Mouse (Mus musculus) neutrophil, adult 5-6 weeks (primary cell): ENCODE measurements around the gene Cox4i2. TPM values are rescaled to one million over a fixed set of nuclear protein-coding genes. Genes with fewer than 3 reads are reported as not detected.

Experiments used
- ATAC-seq: fragments of 151-379, 151-347 bp; 2 replicates; pipeline ENCODE4 v1.8.0; 2017; ENCODE audit warnings: mild to moderate bottlenecking, moderate TSS enrichment; ENCODE audit not compliant: insufficient number of reproducible peaks, poor library complexity, low FRiP score, severe bottlenecking; ENCODE audit errors: extremely low read depth
- total RNA-seq: library from RNA; stranded (forward); fragments of 200-1000 nt; gene quantifications from 2 replicates; pipeline ENCODE4 v1.2.3, GENCODE M21; 2017

The Cox4i2 gene
- not detected in 2 replicates for total RNA-seq

DNA sequence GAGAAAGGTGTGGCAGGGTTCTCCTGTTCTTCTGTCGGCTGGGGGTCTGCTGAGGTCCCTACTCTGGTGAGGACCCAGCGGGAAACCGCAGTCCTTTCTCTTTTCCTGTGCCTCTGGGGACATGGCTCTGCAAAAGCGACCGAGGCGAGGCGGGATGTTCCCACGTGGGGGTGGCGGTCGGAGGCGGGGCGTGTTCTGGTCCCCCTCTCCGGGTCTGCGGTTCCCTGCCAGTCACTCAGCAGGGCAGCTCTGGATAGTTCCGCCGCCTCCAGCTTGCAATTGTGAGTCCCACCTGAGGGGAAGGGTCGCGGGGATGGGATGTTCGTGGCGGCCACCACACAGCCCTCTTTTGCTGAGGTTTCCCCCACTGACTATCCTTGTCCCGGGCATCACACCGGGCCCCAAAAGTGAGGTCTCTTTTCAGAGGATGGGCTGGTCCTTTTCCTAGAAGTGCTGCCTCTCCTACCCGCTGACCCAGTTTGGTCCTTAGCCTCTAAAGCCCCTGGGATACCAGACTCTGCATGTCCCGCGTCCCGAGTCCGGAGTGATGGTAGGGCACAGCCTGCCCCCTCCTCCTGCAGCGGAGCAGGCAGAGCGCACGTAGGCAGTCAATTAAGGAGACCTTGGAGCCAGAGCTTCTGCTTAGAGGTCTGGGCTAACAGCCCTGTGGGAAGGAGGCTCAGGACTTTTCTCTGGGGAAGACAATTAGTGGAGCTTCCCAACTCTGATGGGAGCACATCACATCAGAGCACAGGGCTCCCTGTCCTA lies at the start of gene Cox4i2:
Gene Cox4i2 (plus strand): TSS at position 230 of the 768 bp plus-strand sequence.
- no peak for ATAC-seq

DNA sequence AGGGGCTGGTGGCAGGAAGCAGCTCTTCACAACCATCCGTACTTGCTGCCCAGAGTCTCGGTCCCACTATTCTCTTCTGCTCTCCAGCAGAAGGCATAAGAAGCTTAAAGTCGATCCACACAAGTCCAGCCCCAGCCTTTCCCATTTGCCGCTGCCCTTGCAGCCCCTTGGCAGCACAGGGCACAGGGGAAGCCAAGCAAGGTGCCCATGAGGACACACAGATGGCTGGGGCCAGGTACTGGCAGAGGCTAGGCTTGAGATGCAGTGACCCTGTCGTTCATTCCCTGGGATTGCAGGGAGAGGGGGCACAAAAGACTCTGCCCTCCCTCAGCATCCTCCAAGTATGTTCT lies 49.7 kb upstream of the Cox4i2 start:
- no peak for ATAC-seq

DNA sequence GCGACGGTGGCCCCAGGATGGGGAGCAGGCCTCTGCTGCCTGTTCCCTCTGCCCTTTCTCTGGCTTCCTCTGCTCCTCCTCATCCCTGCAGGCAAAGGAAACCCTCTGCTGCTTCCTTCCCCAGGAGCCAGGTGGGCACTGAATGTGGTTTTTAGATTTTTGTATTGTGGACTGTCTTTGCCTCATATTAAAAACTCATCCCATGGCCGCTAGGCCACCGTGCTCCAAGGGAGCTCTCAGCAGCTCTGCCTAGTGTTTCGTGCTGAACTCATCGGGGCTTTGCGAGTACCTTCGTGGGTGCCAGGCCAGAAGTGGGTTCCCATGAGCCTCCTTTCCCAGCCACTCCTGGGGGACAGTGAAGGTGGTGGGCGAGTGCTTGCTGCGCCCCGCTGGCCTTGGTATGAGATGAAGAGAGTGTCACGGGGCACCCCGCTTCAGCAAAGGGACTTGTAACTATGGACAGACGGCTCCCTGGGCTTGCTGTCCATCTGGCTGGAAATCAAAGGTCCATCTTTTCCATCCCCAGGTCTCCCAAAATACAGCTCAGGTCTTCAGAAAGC lies 49.1 kb upstream of the Cox4i2 start:
- no peak for ATAC-seq

DNA sequence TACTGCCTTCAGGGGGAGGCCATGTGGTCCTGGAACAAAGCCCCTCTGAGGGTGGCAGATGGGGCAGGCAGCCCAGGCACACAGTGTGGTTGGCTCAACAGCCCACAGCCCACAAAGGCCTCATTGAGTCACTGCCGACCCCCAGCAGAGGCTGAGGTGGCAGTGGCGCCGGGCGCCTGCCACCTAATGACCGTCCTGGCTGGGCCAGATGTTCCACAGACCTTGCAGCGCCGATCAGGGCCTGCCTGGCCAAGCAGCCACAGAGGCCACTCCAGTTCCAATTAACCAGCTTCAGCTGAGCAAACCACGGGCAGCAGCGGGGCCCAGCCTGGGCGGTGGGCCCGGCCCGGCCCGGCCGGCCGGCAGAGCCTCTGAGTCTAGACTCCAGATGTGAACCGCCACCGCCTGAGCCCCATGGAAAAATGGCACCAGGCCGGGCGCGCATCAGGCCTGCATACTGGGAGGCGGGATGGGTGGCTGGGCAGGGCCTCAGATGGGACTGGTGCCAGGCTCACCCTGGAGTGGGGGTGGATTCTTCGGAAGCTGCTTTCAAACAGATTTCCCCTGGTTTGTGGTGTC lies 47.9 kb upstream of the Cox4i2 start:
- ATAC-seq = no peak

DNA sequence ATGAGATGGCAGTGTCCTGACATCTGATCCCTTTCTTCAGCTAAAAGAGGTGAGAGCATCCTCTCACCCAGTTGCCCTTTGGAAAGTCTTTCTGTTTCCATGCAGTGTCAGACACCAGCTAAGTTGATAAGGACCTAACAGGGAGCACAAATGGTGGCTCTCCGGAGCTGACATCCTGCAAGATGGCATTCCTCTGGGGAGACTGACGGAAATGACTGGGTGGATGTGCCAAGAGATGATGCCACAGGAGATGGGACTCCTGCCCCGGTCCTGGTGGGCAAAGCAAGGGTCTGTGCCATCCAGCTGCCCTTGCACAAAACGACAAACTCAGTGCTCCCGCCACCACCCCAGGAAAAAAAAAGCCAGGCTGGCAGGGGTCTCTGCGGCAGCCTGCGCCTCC lies 46.8 kb upstream of the Cox4i2 start:
- no peak for ATAC-seq

DNA sequence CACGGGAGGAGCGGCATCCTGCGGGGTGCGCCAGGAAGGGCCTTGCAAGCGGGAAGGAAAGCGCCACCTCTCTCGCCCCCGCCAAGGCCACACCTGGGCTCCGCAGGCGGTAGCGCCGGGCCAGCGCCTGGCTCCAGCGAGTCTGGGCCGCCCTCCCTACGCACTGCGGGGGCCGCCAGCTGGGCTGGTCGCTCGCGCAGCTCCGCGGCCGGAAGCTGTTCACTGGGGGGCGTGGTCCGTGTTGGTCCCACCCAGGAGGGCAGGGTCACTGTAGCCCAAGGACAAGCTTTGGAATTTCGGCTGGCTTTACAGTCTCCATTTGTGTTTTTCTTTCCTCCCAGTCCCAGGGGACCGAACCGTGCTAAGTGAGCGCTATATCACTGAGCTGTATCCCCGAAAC lies 46.3 kb upstream of the Cox4i2 start:
- no peak for ATAC-seq

DNA sequence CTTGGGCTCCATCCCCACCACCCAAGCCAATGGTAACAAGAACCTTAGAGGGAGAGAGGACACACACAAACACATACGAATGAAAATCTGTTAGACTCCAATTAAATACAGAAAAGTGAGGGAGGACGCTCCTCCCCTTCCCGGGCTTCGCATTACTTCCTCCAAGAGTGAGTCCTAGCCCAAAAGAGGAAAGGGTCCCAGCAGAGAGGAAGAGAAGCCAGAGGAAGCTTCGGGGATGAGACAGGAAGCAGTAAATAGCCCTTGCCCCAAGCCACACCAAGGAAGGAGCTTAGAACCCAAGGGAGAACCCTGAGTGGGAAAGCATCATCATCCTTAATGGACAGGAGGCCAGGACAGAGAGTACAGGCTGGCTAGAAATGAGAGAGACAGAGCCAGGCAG lies 44.9 kb upstream of the Cox4i2 start:
- ATAC-seq = no peak

DNA sequence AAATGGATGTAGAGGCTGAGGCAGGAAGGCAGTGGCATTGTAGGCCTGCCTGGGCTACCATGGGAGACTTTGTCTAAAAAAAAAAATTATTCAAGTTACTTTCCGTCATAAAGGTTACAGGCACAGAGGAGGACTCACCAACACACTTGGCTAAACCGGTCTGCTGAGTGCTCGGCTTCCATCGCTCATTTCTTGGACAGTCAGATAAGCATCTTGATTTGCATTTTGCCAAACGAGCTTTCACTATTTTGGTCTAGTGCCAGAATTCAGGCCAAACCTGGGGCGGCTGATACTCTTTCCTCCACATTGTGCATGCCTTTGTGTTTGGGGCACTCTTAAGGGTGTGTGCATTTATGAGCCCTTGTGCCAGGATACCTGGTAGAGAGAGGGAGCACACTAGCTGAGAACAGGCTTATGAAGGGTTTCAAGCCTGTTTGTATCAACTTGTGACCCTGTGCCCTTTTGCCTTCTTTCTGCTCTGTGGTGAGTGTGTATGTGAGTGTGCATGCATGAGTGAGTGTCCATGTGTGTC lies 37.7 kb upstream of the Cox4i2 start:
- no peak for ATAC-seq

DNA sequence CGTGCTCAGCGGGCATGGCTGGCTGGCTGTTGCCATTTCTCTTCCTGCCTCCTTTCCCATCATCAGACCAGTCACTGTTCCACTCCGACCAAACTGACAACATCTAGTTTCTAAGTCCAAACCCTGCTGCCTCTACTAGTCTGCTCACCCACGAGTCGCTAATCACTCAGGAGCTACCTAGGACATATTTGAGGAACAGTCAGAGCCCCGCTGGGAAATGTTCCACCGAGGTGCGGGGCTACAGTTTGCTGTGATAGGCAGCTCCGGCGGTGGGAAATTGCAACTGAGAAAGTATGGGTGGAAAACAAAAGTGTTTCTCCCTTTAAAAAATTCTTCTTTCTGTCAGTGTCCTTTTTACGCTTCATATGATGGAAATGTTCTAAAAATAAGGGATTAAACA lies 36.3 kb upstream of the Cox4i2 start:
- ATAC-seq = no peak

DNA sequence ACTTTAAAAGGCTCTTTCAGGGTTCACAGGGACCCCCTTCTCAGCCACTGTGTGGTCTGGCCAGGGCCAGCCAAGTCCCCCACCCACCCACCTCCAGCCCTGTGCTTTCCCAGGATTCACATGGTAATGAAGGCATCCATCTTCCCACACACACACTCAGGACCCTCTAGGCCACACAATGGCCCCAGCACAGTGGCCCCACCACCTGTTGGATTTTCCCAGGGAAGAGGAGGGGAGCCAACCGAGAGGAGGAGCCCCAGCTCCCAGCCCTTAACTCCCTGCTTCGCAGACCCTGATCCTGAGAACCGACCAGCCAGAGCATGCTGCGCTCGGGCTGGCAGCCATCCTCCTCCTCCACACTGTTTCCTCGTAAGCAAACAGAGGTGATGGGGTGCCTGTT lies 35.9 kb upstream of the Cox4i2 start:
- no peak for ATAC-seq

DNA sequence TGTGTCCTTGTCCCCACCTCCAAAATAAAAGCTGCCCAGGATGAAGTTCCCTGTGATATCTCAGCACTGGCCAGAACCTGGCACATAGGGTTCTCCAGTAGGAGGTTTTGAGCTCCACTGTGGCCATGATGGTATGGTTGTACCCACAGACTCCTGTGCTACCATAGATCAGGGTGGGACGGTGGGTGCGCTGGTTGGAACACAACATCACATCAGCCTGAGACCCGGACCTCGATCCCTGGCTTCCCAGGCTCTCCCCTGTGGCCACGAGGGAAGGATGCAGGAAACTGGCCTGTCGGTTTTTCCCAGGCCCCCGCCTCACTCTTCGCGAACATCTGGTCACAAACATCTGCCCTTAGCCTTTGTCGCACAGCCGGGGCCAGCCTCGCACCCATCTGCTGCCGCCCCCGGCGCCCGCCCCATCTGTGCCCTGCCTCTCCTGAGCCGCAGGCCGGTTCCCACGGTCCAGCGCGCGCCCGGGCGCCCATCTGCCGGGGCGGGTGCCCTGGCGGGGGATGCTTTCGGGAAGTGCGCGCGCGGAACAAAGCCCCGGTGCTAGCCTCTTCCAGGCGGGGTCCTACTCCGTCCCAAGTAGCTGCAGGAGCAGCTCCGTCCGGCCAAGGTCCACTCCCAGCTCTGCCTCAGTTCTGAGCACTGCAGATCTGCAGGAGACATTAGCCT lies 30.2 kb upstream of the Cox4i2 start:
- ATAC-seq = no peak

DNA sequence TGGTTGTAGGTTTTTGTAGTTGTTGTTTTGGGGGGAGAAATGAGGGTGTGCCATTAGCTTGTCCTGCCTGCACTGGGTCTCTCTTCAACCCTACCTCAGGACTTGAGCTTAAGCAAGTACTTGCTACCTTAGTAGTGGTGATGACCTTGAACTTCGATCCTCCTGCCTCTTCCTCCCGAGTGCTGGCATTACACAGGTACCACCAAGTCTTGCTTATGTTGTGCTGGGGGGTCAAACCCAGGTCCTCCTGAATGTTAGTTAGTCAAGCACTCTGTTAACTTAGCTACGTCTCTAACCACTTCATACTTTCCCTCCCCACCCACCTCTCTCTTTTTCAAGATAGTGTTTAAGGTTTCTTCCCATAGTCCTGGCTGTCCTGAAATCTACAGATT lies 29.6 kb upstream of the Cox4i2 start:
- no peak for ATAC-seq

DNA sequence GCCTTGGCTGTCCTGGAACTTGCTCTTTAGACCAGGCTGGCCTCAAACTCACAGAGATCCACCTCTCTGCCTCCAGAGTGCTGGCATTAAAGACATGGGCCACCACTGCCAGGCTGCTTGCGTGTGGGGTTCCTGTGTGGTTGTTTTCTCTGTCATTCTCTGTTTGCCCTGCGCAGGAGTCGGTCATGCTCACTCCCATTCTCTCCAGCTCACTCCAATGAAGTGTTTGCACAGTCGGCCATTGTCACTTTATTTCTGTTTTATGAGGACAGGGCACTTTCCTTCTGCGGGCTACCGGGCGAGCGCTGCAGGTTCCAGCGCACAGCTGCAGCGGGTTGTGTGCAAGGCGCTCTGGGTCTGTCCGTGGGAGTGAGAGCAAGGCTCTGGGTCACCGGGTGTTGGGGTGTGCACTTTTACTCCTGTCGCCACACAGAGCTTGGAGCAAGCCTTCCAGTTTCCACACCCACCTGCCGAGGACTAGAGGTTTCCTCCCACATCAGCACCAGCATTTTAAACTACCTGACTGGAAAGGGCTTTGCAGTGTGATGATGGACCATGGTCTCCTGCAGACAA lies 28.7 kb upstream of the Cox4i2 start:
- no peak for ATAC-seq

DNA sequence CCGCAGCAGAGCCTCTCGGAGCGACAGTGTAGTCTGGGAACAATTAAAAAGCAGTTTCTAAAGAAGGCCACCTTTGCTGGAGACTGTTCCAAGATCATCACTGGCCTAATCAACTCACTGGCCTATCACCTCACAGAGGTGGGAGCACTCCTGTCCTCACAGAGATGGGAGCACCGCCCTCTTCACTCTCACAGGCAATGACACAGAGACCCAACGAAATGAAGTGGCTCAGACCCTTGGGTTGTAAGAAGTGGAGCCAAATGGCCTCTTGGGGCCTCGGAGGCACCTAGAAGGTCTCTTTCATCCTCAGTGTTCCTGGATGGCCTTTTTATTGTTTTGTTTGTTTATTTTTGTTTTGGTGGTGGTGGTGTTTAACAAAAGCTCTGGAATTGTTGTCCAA lies 27.8 kb upstream of the Cox4i2 start:
- ATAC-seq = no peak

DNA sequence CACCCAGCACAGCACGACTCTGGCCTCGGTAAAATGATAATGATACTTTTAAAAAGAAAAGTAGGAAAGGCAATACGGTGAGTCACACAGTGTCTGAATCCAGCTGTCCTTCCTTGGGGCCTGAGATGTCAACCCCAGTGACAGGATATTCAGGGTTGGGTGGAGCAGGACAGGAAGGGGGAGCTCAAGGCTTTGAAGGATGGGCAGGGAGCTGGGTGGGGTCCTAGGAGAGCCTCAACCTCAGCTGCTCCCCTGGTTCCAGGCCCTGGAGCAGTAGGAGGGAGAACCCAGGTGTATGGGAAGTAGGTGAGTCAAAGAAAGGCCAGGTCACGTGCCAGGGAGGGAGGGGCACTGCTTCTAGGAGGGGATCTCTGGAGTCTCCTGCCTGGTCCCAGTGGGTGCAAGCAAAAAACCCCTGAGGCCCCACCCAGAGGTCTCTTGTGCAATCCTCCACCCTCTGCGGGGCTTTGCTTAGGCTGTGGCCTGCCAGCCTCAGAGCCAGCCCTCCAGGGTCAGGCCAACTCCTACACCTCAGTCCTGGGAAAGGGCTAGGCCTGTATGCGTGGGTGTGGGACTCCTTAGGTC lies 27.1 kb upstream of the Cox4i2 start:
- no peak for ATAC-seq

DNA sequence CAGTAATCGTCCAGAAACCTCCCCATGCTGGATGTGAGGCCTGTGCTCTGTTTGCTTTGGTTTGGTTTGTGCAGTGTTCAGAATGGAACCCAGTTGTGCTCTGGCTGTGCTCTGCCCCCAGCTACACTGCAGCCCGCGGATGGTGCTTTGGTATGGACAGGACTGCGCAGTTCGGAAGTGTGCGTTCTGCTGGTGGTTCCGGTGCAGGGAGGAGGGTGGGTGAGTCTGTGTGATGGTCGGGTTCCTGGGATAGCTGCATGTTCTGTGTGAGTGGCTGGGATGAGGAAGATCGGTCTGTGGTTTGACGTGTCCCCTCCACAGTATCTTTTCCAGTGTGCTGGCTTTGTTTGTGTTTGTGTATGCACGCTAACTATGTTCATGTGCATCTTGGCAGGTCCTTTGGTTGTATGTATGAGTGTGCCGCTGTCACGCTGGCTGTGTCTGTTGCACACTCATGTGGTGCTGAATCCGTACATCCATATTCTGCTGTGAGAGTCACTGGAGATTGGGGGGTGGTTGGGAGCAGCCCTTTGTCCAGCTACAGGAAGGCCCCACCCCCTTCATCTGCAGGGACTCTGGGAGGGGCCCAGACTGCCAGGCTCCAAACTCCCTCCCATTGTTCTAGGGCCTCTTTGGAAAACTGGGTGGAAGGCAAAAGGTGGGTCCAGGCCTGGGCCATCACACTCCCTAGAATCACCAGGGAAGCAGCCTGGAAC lies 26.0 kb upstream of the Cox4i2 start:
- ATAC-seq = no peak

DNA sequence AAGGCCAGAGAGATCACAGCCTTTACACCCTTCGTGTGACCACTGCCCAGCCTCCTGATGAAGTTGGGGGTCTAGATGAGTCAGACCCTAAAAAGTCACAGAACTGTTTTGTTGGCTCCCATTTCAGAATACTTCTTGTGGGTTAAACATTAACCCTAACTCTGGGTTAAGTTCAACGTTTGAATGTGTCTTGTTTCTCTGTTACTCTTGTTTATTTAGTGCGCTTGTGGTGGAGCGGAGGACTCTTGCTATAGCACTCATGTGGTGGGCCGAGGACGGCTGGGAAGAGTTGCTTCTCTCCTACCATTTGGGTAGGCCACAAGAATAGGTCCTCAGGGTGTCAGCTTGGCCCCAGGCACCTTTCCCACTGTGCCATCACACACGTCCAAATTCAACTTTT lies 25.4 kb upstream of the Cox4i2 start:
- ATAC-seq = no peak

DNA sequence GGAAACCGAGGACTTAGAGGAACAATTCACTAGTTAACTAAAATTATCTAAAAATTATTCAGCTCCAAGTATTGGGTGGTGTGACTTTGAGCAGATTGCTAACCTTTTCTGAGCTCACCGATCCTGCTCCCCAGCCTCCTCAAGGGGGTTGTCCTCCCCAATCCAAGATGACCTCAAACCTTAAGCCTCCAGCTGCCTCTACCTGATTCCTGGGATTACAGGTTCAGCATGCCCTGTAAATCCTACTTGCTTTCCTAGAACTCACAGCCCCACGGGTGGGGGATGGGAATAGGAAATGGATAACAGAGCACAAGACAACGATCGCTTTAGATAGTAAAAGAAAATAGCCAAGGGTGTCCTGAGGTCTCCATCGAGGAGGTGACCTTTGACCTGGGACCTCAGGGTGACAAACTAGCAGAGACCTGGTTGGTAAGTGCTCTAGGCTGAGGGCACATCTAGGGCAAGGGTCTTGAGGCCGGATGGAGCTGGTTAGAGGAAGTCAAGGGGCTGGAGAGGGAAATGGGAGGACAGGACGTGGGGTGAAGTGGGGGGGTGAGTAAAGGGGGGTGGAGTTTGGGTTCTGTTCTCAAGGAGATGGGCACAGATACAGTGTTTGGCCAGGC lies 24.8 kb upstream of the Cox4i2 start:
- ATAC-seq = no peak
